Mouse (Mus musculus) ovary, postnatal 14 days (tissue): ENCODE measurements around the gene Zfp874b.
"Not testable (repeated sequence)": the region's sequence is repeated elsewhere in the genome, so short reads cannot be mapped to it uniquely, and the experiment has no call there.

Source experiments
- DNase-seq: peaks from one replicate; pipeline ENCODE4 v3.0.0; 2022; ENCODE audit warnings: low spot score

Zfp874b gene

DNA sequence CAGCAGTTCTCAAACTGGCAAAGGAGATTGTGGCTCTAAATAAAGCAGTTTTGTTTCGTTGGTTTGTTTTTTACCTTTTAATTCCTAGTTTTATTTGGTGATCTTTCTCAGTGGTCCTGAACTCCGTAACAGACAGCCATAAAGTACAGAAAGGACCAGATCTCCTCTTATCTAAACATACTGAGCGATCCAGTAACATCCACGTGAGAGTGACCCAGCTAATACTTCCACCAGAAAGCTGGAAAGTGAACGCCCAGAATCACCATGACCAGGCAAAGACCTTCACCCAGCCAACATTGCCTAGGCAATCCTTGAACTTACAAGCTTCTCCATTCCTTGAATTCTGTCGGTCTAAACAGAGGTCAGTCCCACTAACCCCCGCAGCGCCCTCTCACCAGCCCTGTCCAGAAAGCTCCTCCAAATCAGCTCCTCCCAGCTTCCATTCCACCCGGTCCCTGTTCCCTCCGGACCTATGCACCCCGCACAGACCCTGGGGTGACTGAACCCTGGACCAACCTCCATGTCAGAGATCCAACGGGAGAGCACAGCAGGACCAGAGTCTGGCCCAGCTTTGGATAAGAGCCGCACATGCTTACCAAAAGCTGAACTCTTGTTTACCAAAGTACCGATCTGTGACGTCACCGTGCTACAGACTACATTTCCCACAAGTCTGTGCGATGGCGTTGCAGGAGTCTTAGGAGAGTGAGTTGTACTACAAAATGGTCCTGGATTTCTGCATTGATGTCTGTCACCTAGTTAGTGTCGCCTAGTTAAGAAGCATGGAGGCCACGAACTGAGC, at the start of gene Zfp874b:
TSS of gene Zfp874b (minus strand) at position 634 of the 799 bp plus-strand sequence.
- peak; percentile 80 for DNase-seq

DNA sequence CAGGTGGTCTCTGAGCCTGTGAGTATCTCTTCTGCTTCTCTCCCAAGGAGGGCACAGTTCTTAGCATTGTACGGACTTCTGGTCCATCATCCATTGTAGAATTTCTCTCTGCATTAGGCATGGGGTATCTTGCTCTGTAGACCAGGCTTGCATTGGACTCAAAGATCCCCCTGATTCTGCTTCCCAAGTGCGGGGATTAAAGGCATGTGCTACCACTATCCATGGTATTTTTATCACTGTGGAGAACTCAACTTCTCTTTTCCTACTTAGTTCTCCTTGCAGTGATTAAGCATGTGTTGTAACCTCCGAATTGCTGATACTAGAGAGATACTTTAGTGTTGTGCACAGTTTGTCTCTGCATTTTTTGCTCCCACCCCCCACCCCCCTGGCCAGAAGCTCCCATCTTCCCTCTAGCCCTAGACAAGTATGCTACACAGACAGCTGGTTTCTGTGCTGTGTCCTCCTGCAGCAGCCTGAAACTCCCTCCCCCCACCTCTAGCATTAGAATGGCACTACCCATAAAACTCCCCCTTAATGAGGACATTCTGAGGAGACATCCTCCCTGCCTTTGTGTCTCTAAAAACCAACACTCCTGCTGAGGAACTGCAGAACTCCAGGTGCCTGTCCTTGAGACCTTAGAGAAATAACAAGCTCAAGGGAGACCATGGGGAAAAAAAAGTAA, 43.1 kb upstream of the Zfp874b start:
- DNase-seq: no peak

DNA sequence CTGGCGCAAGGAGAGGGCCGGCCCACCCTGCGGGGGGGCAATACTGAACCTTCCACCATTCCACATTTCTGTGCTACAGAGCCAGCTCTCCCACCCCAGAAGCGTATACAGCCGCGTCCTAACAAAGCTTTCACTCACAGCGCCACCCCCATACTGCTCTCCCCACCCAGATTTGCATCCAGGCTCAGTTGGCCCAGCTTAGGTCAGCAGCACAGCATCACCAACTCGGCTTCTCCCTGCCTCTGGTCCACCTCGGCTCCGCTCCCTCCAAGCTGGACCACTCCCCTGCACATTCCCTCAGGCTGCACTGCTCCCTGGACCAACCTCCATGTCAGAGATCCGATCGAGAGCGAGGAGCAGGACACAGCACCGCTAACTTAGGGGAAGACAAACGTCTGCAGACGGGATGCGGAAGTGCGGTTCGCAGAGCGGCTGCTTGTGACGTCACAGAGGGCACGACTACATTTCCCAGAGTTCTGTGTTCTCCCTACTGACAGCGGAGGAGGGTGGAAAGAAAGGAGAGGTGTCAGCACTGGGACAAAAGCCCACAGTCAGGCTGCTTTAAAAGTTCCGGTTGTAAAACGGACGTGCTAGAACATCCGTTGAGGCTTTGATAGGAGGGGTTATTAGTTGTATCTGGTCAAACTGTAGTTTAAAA, 41.8 kb upstream of the Zfp874b start, which contains the start of the genes Gm26965 and Zfp87:
TSS of gene Gm26965 (minus strand) at position 399 of the 658 bp plus-strand sequence.
TSS of gene Zfp87 (minus strand) at position 425 of the 658 bp plus-strand sequence.
- peak; percentile 87 for DNase-seq

- DNase-seq: no peak
Measured at GRCm38 (mm10) chr13:67500908-67501307, 16.9 kb upstream of the Zfp874b start.

GRCm38 (mm10) chr13:67500084-67500719, 16.1 kb upstream of the Zfp874b start, which contains the start of gene Zfp58:
Gene Zfp58, minus strand, starts transcription at chr13:67500555.
- DNase-seq: peak; percentile 66

DNA sequence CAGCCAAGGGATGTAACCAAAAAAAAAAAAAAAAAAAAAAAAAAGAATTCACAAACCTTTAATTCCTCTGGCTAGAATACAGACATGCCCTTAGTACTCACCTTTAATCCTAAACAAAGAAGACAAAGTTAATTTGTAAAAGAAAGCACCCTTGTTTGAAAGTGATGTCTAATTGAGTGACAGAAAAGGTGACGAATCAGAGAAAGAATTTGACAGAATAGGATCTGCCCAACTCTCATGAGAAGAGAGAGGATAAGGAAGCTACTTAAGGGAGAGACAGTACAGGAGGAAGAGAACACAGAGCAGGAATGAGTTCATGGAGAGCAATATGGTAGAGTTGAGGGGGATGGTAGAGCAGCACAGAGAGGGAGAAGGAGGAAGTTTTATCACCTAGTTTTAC, 11.6 kb upstream of the Zfp874b start:
- DNase-seq: no peak

DNA sequence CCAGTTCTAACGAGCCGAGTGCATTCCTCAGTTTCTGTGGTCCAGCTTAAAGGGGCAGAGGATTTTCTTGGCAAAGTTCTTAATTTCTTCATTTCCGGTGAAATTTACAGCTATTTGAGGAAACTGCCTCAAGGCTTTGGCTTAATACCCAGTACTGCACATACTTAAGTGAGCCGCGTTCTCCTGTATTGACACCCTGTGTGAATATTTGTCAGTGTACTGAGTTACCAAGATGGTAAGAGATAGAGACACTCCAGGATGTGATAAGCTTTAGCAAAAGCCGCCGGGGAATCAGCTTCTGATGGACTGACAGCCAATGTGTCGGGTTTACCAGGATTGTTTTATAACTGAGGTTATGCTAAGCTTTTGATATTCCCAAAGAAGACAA, 360 bp upstream of the Zfp874b start:
- no peak for DNase-seq

DNA sequence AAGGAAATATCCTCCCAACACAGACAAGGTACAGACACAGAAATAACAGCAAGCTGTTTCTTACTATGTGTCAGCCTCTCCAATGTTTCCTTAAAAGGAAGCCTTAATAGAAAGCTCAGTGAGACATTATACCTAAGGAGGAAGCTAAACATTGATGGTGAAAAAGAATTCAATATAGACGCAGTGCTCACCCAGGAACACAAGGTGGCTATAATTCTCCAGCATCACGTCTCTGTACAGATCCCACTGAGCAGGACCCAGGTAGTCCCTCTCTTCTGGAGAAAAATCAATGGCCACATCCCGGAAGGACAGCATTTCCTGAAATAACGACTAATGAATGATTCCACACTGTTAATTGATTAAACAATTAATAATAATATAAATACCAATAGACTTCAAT, 2.5 kb downstream of the Zfp874b start:
- DNase-seq: no peak

DNA sequence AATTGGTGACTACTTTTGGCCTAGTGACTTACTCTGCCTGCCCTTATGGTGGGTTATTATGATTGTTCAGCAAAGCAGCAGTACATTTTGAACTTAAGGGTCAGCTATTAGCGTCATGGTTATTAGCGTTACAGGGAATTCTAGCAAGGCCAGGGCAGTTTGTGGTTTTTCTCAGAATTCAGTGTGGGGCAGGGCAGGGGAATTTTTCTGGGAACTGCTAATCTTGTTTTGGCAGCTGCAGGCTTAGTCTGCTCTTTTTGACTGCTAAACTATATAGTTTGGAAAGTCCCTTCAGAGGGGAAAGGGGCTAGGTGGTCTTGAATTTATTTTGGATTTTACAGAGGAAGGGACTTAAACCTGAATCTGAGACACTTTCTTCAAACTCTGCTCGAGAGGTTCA, 14.8 kb downstream of the Zfp874b start:
- no peak for DNase-seq

DNA sequence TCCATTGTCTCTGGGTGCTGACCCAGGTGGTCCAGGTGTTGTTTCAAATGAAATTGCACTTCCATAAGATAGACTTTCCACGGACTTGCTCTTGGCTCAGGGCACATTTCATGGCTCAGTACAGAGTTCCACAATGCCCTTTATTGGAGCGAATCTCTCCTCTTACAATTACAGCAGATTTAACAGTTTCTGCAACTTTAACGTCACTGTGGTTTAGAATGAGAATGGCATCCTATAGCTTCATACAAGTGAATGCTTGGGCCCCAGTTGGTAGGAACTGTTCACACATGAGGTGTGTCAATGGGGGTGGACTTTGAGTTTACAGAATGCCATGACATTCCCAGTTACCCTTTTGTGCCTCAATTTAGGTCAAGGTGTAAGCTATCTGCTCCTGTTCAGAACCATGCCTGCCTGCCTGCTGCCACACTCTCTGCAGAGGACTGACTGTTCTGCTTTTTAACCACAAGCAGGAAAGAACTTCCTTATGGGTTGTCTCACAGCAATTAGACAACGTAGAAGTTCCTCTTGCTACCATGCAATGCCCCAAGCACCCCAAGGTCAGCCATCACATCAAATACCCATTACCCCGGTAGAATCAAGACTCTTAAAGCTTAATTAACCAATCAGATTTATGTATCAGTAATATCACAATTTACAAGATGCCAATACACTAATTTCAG, 20.4 kb downstream of the Zfp874b start:
- not testable (repeated sequence) for DNase-seq

DNA sequence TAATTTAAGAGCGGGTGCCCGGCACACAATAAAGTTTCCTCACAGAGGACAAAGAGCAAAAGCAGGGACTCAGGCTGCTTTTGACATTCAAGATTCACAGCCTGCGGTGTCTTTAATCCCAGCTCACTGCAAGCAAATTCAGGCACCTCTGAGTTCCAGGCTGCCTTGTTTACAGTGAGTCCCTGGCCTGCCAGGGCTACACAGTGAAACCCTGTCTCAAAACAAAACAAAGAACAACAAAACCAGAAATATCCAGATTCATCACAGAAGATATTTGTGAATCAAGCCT, 32.1 kb downstream of the Zfp874b start:
- DNase-seq: no peak

- peak; percentile 75 for DNase-seq
Measured at GRCm38 (mm10) chr13:67451172-67452020, 32.7 kb downstream of the Zfp874b start, which contains the start of gene Zfp874a. Gene Zfp874a, minus strand, starts transcription at chr13:67451624.

DNA sequence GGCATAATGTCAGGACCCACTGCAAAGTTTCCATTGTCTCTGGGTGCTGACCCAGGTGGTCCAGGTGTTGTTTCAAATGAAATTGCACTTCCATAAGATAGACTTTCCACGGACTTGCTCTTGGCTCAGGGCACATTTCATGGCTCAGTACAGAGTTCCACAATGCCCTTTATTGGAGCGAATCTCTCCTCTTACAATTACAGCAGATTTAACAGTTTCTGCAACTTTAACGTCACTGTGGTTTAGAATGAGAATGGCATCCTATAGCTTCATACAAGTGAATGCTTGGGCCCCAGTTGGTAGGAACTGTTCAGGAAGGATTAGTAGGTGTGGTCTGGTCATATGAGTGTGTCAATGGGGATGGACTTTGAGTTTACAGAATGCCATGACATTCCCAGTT, 47.0 kb downstream of the Zfp874b start:
- DNase-seq: not testable (repeated sequence)

DNA sequence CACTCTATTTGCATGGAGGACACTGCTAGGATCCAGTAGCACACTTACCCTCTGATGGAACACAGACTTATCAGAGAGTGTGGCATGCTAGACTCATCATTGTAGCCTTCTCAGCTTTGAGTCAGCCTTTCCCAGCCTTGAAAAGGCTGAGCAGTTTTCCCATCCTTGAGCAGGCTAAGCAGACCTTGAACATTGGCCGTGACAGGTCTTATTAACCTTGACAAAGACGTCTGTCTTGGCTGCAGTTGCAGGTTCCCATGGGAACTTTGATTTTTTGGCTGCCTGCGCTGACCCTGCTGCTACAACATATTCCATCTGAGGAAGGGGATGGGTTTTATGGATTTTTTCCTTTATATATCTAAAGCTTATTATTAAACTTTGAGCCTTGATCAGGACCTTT, 55.9 kb downstream of the Zfp874b start:
- DNase-seq: no peak

DNA sequence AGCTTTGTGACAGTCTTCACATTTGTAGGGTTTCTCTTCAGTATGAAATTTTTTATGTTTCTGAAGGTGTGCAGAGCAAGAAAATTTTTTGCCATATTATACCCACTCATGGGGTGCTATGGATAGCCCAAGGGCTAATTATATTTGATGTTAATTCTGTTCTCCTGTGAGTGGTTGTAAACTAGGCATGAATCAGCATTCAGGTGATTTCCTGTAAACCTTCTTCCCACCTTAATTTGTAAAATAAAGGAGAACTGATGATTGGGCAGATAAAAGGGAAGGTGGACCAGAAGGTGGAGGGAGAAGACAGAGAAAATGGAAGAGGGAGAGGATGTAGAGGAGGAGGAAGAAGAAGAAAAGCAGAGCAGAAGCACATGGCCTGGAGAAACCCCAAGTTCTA, 58.4 kb downstream of the Zfp874b start:
- not testable (repeated sequence) for DNase-seq

- DNase-seq: not testable (repeated sequence)
Measured at GRCm38 (mm10) chr13:67422532-67422931, 61.5 kb downstream of the Zfp874b start.
